ENCODE assay signal across 7 mouse cellular contexts in the genomic region with DNA sequence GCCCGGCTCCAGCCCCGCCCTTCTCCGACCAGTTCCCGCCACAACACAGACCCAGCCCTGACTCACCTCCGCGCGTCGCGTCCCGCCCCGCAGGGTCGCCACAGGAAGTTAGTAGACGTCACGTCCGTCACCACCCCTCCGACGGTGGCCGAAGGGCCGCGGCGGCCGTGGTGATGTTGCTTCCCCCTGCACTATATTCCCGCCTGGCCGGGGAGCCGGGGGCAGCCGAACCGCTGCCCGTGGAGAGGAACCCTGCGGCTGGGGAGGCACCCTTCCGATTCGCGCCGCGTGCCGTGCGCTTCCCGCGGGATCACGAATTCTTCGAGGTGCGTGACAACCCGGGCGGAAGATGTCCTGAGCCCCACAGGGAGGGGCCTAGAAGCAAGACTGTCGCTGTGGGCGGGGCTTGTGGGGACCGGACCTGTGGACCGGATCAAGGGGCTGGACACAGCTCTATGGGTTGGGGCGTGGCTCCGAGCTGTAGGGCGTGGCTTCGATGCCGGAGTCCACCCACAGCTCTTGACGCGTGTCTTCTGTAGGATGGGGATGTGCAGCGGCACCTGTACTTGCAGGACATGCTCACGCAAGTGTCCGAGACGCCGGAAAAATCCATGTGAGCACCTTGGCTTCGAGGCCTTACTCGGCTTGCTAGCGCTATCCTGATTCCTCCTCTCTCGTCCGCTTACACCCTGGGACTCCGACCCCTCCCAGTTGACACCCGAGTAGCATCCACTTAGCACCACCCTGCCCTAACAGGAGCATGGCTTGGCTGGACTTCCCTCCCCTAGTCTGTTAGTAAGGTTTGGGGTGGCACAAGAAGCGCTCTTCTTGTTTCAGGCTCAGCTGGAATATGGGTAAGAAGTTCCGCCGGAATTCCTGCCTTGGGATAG. TPM values are rescaled to one million over a fixed set of nuclear protein-coding genes. Genes with fewer than 3 reads are reported as not detected.
DNase-seq lines count a peak whose midpoint lies in the region; ATAC-seq lines count a peak whose summit lies in the region.

A gene (plus strand): TSS at position 111 of the 890 bp plus-strand sequence.
A gene (minus strand): TSS at position 389 of the 890 bp plus-strand sequence.

- peak within 1 kb of the TSS; percentile 87 for H3K4me3 ChIP-seq in intestine, embryonic 15.5 days (replicated peaks)
- H3K4me3 ChIP-seq in midbrain, embryonic 10.5 days = peak within 1 kb of the TSS; percentile 74

- peak; percentile 97 for DNase-seq in adrenal gland, adult 2 months
- peak; percentile 93 for DNase-seq in embryo, embryonic 11.5 days (ENCODE audit: low read depth, low spot score)
- peak; percentile 95 for DNase-seq in gastrocnemius, postnatal 36 days
- DNase-seq in left cerebral cortex, postnatal 25 days (ENCODE audit: low spot score in 2 of 2) = peak; percentile 94 to 96
- peak; percentile 96 for DNase-seq in midbrain, embryonic 10.5 days (ENCODE audit: low spot score)
- peak; percentile 84 for DNase-seq in right cerebral cortex, postnatal 4 days

- H3K36me3 ChIP-seq in intestine, embryonic 15.5 days = peaks cover 16% of the 10 kb centered on the region
- H3K36me3 ChIP-seq in midbrain, embryonic 10.5 days = peaks cover 54% of the 10 kb centered on the region

- intact Hi-C loops in gastrocnemius, postnatal 36 days (cut with DNase I) = no loop called here
- intact Hi-C loops in left cerebral cortex, postnatal 25 days (cut with DNase I) = no loop called here

- H3K27ac ChIP-seq in intestine, embryonic 15.5 days = peak within 1 kb of the TSS; percentile 90
- H3K27ac ChIP-seq in midbrain, embryonic 10.5 days (replicated peaks) = peak within 1 kb of the TSS; percentile 95

- no peaks in the 10 kb centered on the region for H3K9me3 ChIP-seq in intestine, embryonic 15.5 days
- H3K9me3 ChIP-seq in midbrain, embryonic 10.5 days (replicated peaks) = no peaks in the 10 kb centered on the region

- peak; percentile 99 for ATAC-seq in intestine, embryonic 15.5 days

- H3K9ac ChIP-seq in intestine, embryonic 15.5 days = peak within 1 kb of the TSS; percentile 84

- no peaks in the 10 kb centered on the region for H3K27me3 ChIP-seq in intestine, embryonic 15.5 days (replicated peaks)
- H3K27me3 ChIP-seq in midbrain, embryonic 10.5 days (ENCODE audit: low read depth, poor library complexity, severe bottlenecking) = peaks cover 24% of the 10 kb centered on the region; the same call in 1 of the 2 replicates

- WGBS in intestine, embryonic 15.5 days = 1% methylated on average over 68 of the region's 69 CpGs
- WGBS in midbrain, embryonic 10.5 days = 2% methylated on average over 69 of the region's 69 CpGs

- H3K4me2 ChIP-seq in intestine, embryonic 15.5 days (replicated peaks) = peak within 1 kb of the TSS; percentile 94

- H3K4me1 ChIP-seq in intestine, embryonic 15.5 days (replicated peaks) = peaks cover 12% of the 10 kb centered on the region
- H3K4me1 ChIP-seq in midbrain, embryonic 10.5 days = peaks cover 29% of the 10 kb centered on the region

RNA-seq across cellular contexts. Expression of the first gene that starts in this region (rescaled TPM):
- 10 to 100 TPM; 22.2 to 23.7 TPM for total RNA-seq in adrenal gland, adult 2 months (2021)
- polyA plus RNA-seq in adrenal gland, adult 2 months (2012; rRNA removed) = 49.2 and 63.9 TPM in 2 replicates
- total RNA-seq in gastrocnemius, postnatal 36 days (2021) = 1 to 10 TPM; 7.7 to 8.2 TPM
- polyA plus RNA-seq in intestine, embryonic 15.5 days (2015; fragmentation: Nextera tagmentation; extraction: Ambion mirVana) = 32.2 and 32.9 TPM in 2 replicates
- 10 to 100 TPM; 26.5 to 27.5 TPM for total RNA-seq in left cerebral cortex, postnatal 25 days (2021)
- polyA plus RNA-seq in midbrain, embryonic 10.5 days (2016; fragmentation: Nextera tagmentation; extraction: Ambion mirVana) = 42.6 and 43.8 TPM in 2 replicates

RNA-seq across cellular contexts. Expression of the second gene that starts in this region (rescaled TPM):
- total RNA-seq in adrenal gland, adult 2 months (2021) = 10 to 100 TPM; 26.6 to 26.8 TPM
- polyA plus RNA-seq in adrenal gland, adult 2 months (2012; rRNA removed) = 13.5 and 16.4 TPM in 2 replicates
- total RNA-seq in gastrocnemius, postnatal 36 days (2021) = 10 to 100 TPM; 16.8 to 19.2 TPM
- polyA plus RNA-seq in intestine, embryonic 15.5 days (2015; fragmentation: Nextera tagmentation; extraction: Ambion mirVana) = 39.8 and 41.3 TPM in 2 replicates
- total RNA-seq in left cerebral cortex, postnatal 25 days (2021) = 10 to 100 TPM; 32.8 to 35.3 TPM
- 74.0 and 80.0 TPM in 2 replicates for polyA plus RNA-seq in midbrain, embryonic 10.5 days (2016; fragmentation: Nextera tagmentation; extraction: Ambion mirVana)

Comparison
In these comparisons a context has a peak if more than half of its experiments do, and no peak if none do; other contexts are left out.
1. Peak in every context shown above with its lines: DNase-seq, ATAC-seq, H3K4me3 ChIP-seq and H3K27ac ChIP-seq.